Mouse (Mus musculus) gastrocnemius, adult 2 months (tissue): ENCODE results near the gene Dlg2. TPM values are rescaled to one million over a fixed set of nuclear protein-coding genes. Genes with fewer than 3 reads are reported as not detected.

Source experiments
- DNase-seq: peaks from one replicate; pipeline ENCODE4 v3.0.0; 2022
- H3K27ac ChIP-seq: fragments of 200-600 bp; 2 replicates; pipeline ENCODE4 v1.8.1; 2022; ENCODE audit warnings: mild to moderate bottlenecking
- H3K4me3 ChIP-seq: fragments of 200-600 bp; 2 replicates; pipeline ENCODE4 v1.8.1; 2022; ENCODE audit warnings: mild to moderate bottlenecking, moderate library complexity
- CTCF ChIP-seq: fragments of 200-600 bp; IDR thresholded peaks from 2 replicates; pipeline ENCODE4 v1.8.1; 2022; ENCODE audit warnings: antibody characterized with exemption, mild to moderate bottlenecking, moderate library complexity
- intact Hi-C: fragments of 180-260 bp; cut with DNase I; formaldehyde crosslinking; loops from one replicate; pipeline ENCODE4 v1.15.1; 2025
- total RNA-seq, 2 experiments: library from RNA; stranded (reverse); gene quantifications; 2 replicates each; pipeline ENCODE4 v1.2.3; 2021

Dlg2 gene
- total RNA-seq, 2 experiments from 2014 or later: 0.22 to 0.71 TPM

- DNase-seq: no peak
- H3K4me3 ChIP-seq: no peak overlapping the region
- intact Hi-C loops: no loop called here
- no peak overlapping the region for H3K27ac ChIP-seq
- TF ChIP-seq CTCF: no peak
Observed at GRCm38 (mm10) chr7:91382281-91382680, 905.8 kb downstream of the Dlg2 start.

DNA sequence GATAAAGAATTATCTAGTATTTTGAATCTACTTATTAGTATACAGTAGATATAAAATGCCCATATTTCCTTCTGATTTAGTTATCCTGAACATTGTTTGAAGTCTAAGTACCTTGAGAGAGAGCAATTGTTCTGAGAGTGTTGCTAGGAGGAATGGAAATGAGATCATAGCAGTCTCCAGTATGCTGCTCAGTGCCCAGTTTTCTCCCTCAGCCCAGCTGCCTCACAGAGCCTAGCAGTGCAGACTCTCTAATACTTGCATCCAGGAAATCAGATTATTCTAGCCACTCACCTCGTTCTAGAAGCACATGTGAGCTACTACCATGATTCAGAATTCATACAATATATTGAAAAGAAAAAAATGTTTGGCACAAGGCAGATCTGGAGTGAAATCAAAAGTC, 907.4 kb downstream of the Dlg2 start:
- no peak for TF ChIP-seq CTCF
- no peak overlapping the region for H3K4me3 ChIP-seq
- intact Hi-C loops: no loop called here
- H3K27ac ChIP-seq: no peak overlapping the region
- no peak for DNase-seq

- intact Hi-C loops: no loop called here
- H3K27ac ChIP-seq: peak overlapping the region; percentile 56
- peak overlapping the region; percentile 24; the same call in 1 of the 2 replicates for H3K4me3 ChIP-seq
- DNase-seq: peak; percentile 25
- TF ChIP-seq CTCF: no peak
Observed at GRCm38 (mm10) chr7:91389272-91389671, 912.8 kb downstream of the Dlg2 start.

DNA sequence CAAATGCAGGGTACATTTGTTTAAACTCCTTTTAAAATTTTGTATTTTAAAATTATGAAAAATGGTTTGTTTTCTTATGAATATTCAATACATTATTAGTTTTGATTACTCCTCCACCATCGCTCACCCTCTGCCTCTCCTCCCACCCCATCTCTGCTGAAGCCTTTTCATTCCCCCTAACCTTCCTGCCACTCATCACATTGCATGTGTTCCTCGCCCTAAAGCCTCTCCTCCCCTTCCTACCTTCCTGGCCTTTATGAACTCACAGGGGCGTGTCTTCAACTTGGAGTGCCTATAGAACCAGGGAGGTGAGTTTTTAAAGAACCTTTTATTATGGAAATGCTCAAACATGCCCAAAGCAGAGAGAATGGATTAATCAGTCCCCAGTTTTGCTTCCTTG, 921.4 kb downstream of the Dlg2 start:
- H3K4me3 ChIP-seq: no peak overlapping the region
- intact Hi-C loops: no loop called here
- no peak for TF ChIP-seq CTCF

GRCm38 (mm10) chr7:91412109-91412508, 935.6 kb downstream of the Dlg2 start:
- Histone ChIP-seq H3K27ac (no peak overlapping the region), H3K4me3 (no peak overlapping the region)
- DNase-seq: no peak
- intact Hi-C loops: no loop called here
- no peak for TF ChIP-seq CTCF

More for the DNA sequence above, 921.4 kb downstream of the Dlg2 start:
- H3K27ac ChIP-seq: no peak overlapping the region
- DNase-seq: no peak

DNA sequence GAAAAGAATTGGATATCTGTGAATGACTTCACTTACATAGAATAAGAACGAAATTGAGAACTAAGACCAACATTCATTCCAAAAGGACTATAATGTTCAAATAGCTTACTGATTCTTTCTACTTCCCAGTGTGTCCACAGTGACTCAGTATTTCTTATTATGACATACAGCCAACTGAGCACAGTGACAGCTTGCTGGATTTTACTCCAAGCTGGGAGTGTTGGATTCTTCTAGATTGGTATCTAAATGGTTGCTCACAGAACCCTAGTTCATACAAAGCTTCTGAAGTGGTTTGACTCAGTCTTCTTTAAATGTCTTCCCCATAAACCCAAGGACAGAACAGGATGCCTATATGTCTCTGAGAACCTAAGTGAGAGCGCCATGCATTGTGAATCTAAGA, 937.7 kb downstream of the Dlg2 start:
- intact Hi-C loops: no loop called here
- TF ChIP-seq CTCF: no peak
- DNase-seq: no peak
- no peak overlapping the region for H3K27ac ChIP-seq
- H3K4me3 ChIP-seq: no peak overlapping the region

DNA sequence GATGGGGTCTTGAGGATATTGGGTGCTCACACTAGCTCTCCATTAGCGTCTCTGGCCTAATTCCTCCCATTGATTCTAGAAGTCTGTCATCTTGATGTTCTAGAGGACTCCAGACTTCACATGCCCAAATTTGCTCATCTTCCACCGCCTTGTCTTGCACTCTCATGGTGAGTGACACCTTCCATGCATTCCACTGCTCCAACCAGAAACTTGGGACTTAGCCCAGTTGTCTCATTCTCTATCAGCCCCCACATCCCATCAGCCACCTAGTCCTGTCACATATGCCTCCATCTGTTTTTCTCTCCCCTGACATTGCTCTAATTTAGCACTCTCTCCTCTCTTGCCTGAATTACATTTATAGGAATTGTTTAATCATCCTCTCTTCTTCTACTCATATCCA, 938.3 kb downstream of the Dlg2 start:
- Histone ChIP-seq H3K27ac (no peak overlapping the region), H3K4me3 (no peak overlapping the region)
- intact Hi-C loops: no loop called here
- TF ChIP-seq CTCF: no peak
- no peak for DNase-seq

DNA sequence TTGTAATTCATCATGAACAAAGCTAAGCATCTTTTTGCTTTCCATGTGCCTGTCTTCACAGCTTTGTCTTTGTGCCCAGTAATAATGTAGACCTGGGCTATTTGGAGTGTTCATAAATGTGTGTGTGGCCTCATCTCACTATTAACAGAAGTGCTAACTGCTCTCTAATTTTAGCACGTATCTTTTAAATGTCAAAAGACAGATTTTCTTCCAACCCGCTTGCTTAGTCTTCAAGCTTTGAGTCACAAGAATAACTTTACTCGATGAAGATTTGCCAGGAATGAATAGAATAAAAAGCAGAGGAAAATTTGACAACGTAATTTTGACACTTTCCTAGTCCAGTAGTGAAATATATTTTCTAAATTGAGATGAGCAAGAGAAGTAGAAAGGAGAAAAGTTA, 943.7 kb downstream of the Dlg2 start:
- H3K4me3 ChIP-seq: no peak overlapping the region
- no peak overlapping the region for H3K27ac ChIP-seq
- intact Hi-C loops: no loop called here
- no peak for DNase-seq
- TF ChIP-seq CTCF: no peak

GRCm38 (mm10) chr7:91423784-91424183, 947.3 kb downstream of the Dlg2 start:
- no peak overlapping the region for H3K4me3 ChIP-seq
- H3K27ac ChIP-seq: no peak overlapping the region
- intact Hi-C loops: no loop called here
- DNase-seq: no peak
- no peak for TF ChIP-seq CTCF

DNA sequence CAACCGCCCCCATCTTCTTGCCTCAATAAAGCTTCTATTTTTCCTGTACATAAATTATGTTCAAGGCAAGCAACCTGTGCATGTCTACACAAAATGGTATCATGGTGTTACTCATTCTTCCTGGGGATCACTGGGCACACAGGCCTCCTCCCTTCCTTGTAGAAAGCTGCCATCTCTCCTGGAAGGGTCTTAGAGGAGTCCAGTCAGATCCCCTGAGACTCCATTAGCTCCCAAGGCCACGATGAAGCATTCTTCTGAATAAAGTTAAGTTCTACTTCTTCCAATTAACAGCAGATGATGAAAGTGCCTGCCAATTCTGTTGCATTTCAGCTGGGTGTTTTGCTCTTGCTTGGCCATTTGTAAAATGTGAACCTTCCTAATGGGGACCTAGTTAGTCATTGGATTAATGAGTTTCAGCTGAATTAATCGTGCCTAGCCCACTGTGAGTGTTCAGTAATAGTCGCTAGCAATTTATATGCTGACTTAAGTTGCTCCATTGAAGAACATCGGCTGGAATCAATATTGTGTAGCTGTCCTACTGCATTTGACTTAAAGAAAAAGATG, 953.3 kb downstream of the Dlg2 start:
- TF ChIP-seq CTCF: no peak
- Histone ChIP-seq H3K27ac (no peak overlapping the region), H3K4me3 (no peak overlapping the region)
- intact Hi-C loops: loop anchor here (5.0 kb wide), 1 partner anchor 202 kb away; no protein-coding TSS in a partner anchor
- DNase-seq: no peak

GRCm38 (mm10) chr7:91431594-91432240, 955.2 kb downstream of the Dlg2 start:
- intact Hi-C loops: loop anchor here (5.0 kb wide), 1 partner anchor 204 kb away; no protein-coding TSS in a partner anchor
- Histone ChIP-seq H3K27ac (no peak overlapping the region), H3K4me3 (no peak overlapping the region)
- TF ChIP-seq CTCF: peak; percentile 92
- peak; percentile 25 for DNase-seq

GRCm38 (mm10) chr7:91432563-91432962, 956.1 kb downstream of the Dlg2 start:
- Histone ChIP-seq H3K27ac (no peak overlapping the region), H3K4me3 (no peak overlapping the region)
- intact Hi-C loops: loop anchor here (5.0 kb wide), 1 partner anchor 205 kb away; no protein-coding TSS in a partner anchor
- no peak for DNase-seq
- TF ChIP-seq CTCF: no peak

DNA sequence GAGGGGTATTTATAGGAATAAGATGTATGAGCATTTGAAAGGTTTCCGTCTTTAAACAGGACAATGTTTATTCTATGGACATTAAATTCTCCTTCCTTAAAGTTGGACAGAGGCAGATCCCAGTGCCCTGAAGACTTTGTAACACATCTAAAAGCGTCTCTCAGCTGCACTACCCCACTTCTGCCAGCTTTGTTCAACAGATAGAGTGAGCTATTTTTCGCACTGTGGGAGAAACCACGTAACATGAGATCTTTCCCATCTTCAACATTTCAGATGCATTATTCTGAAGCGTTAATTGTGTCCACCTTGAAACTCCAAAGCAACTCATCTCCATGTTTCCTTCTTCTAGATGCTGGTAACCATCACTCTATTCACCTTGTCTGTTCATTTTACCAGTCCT, 958.3 kb downstream of the Dlg2 start:
- intact Hi-C loops: loop anchor here (5.0 kb wide), 1 partner anchor 207 kb away; no protein-coding TSS in a partner anchor
- no peak for DNase-seq
- TF ChIP-seq CTCF: no peak
- Histone ChIP-seq H3K4me3 (no peak overlapping the region), H3K27ac (no peak overlapping the region)

DNA sequence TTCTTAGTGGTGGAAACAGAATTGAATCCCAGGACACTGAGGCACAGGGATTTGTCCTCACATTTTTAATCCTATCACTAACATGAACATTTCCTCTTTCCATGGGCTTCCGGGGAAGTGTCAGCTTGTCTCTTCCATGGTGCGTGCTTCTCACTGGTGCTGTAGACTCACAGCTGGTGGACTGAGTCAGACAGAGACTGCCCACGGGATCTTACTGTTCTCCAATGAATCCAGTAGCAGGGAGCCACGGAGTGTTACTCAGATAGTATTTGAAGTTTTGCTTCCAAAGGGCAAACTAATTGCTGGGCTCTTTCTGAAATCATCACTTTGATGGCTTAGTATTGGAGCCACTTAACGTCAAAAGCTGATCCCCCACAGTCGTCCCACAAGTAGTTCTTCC, 963.9 kb downstream of the Dlg2 start:
- H3K27ac ChIP-seq: no peak overlapping the region
- DNase-seq: no peak
- no peak for TF ChIP-seq CTCF
- H3K4me3 ChIP-seq: no peak overlapping the region
- intact Hi-C loops: no loop called here
